Mouse (Mus musculus): Measurements from ENCODE around the gene Casq2.

DNA sequence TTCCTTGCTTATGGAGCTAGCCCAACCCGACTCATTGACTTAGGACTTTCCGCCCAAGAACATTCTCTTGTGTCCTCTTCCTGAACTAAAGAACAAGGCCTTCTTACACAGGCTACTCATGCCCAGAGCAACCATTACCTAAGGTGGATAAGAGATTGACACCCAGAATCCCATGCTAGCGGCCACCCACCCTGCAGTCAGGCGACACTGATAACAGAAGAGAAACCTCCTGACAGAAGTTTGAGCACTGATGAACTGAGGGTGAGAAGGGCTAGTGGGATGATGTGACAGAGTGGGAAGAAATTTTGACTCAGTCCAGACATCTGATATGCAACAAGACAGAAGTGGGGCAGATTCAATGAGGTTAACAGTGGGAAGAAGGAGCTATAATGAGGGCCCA, 58.2 kb downstream of the Casq2 start:
- peak; percentile 61 for TF ChIP-seq TAL1 (IDR thresholded peaks at IDR 0.05; ENCODE audit: low read length)
- TF ChIP-seq GATA1 (IDR thresholded peaks at IDR 0.05; ENCODE audit: low read length), result peak; percentile 72
